In the genomic region with DNA sequence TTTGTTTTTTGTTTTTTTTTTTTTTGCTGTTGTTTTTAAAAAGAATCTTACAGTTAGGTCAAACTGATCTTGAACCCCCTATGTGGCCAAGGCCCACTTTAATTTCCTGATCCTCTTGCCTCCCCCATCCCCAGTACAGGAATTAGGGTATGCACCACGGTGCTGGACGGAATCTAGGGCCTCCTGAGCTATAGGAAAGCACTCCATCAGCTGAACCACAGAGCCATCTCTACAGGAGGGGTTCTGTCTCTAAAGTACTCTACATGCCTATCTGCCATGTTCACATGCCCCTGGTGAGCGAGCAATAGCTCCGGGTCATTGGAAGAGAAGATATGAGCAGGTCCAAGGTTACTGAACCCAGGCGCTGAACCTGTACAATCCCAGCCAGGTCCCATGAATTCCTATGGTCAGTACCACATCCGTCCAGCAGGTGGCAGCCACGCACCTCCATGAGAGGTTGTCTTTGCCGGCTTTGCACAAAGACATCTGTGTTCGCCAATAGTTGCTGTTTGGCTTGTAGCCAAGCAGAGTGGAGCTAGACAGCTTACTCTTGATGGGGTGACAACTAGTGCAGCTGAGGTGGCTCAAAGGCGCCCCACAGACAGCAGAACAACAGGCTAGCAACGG, we compare ENCODE assay signal across 8 mouse cellular contexts.
DNase-seq lines count a peak whose midpoint lies in the region; ATAC-seq lines count a peak whose summit lies in the region.

No protein-coding gene starts in this region.

- no peaks in the 10 kb centered on the region for H3K9me3 ChIP-seq in midbrain, embryonic 10.5 days (replicated peaks)

- ATAC-seq in common myeloid progenitor, adult 5-6 weeks (replicated peaks; ENCODE audit: low read depth, poor library complexity, severe bottlenecking), result peak; percentile 95

- peaks cover 5% of the 10 kb centered on the region; the same call in 1 of the 2 replicates for H3K4me1 ChIP-seq in midbrain, embryonic 10.5 days

- H3K27ac ChIP-seq in midbrain, embryonic 10.5 days (replicated peaks), result peak overlapping the region; percentile 50; the same call in 1 of the 2 replicates

- no peaks in the 10 kb centered on the region for H3K36me3 ChIP-seq in midbrain, embryonic 10.5 days

- peak; percentile 89 for DNase-seq in adipocyte (ENCODE audit: low spot score)
- peak; percentile 75 for DNase-seq in gastrocnemius, adult 8-10 months (ENCODE audit: low spot score in 2 of 2)
- peak; percentile 82 for DNase-seq in induced T-regulatory cell, adult 2 months (ENCODE audit: low read depth)
- DNase-seq in left cerebral cortex, adult 8-10 months (ENCODE audit: low spot score in 2 of 2), result peak; percentile 88 to 99
- DNase-seq in midbrain, embryonic 10.5 days (ENCODE audit: low spot score), result peak; percentile 90
- peak; percentile 97 for DNase-seq in right cerebral cortex, postnatal 4 days
- peak; percentile 73 for DNase-seq in yolk sac, embryonic 10.5 days (ENCODE audit: low spot score)

- WGBS in midbrain, embryonic 10.5 days, result 20% methylated on average over 11 of the region's 11 CpGs

- no peak overlapping the region for H3K4me3 ChIP-seq in midbrain, embryonic 10.5 days

- no peaks in the 10 kb centered on the region for H3K27me3 ChIP-seq in midbrain, embryonic 10.5 days (ENCODE audit: low read depth, poor library complexity, severe bottlenecking)
